Mouse (Mus musculus) stomach, postnatal 0 days (tissue): ENCODE measurements around the gene Ppp1cb.

Experiments
- CTCF ChIP-seq: IDR thresholded peaks from 2 replicates; pipeline ENCODE4 v1.5.1; 2016; ENCODE audit warnings: antibody characterized with exemption, low read depth, mild to moderate bottlenecking, moderate library complexity
- EP300 ChIP-seq: optimal IDR thresholded peaks from 2 replicates; pipeline ENCODE3; 2016; ENCODE audit warnings: antibody characterized with exemption

DNA sequence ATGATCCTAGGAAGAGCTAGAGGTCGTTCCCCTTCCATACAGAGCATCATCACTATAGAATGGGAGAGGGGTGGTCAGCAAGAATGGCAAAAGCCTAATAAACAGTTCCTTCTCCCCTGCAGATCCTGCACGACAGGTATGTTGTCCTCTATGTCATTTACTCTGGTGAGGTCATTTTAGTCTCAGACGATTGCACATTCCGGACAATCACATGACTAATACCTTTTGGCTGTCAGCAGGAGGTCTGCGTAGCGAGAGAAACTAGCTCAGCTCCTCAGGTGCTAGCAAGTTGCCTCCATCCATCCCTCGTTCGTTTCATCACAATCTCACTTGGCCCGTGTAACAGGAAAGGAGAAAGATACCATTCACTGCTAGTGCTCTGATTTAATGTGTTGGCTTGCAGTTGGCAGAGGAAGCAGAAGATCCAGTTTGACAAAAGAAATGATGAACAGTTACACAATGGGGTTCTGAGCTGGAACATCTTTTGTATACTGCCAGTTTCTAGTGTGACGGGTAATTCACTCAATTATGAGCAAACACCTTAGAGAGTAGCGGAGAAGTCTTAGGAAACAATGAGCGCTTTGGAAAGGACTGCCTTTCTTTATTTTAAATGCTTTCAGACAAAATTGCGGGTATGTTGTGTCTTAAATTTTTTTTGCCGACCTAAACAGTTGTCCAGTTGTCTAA is 33.0 kb upstream of the Ppp1cb start:
- TF ChIP-seq CTCF (no peak), EP300 (no peak)
